Mouse (Mus musculus) kidney, embryonic 15.5 days (tissue): ENCODE measurements around the gene Ppp1cc. TPM values are rescaled to one million over a fixed set of nuclear protein-coding genes. Genes with fewer than 3 reads are reported as not detected.
A peak's percentile ranks its signal among the peaks of the same experiment; 100 is the strongest.
"Not testable (repeated sequence)": the region's sequence is repeated elsewhere in the genome, so short reads cannot be mapped to it uniquely, and the experiment has no call there.

Experiments
- ATAC-seq: fragments of 200-750 bp; cut with Nextera tagmentation; replicated peaks from 2 replicates; pipeline ENCODE4 v1.8.0; 2017; ENCODE audit warnings: moderate TSS enrichment; ENCODE audit not compliant: low FRiP score
- H3K27ac ChIP-seq: fragments of 300-500 bp; sonication (generic); 2 replicates; pipeline ENCODE4 v1.5.1; 2015; ENCODE audit warnings: mild to moderate bottlenecking, inconsistent platforms
- H3K27me3 ChIP-seq: fragments of 300-500 bp; sonication (generic); 2 replicates; pipeline ENCODE4 v1.6.1; 2015; ENCODE audit warnings: inconsistent platforms
- H3K36me3 ChIP-seq: fragments of 300-500 bp; sonication (generic); 2 replicates; pipeline ENCODE4 v1.6.1; 2015; ENCODE audit warnings: inconsistent platforms
- H3K4me1 ChIP-seq: fragments of 300-500 bp; sonication (generic); 2 replicates; pipeline ENCODE4 v1.6.1; 2015; ENCODE audit warnings: inconsistent platforms
- H3K4me2 ChIP-seq: fragments of 300-500 bp; sonication (generic); 2 replicates; pipeline ENCODE4 v1.6.1; 2015; ENCODE audit warnings: moderate library complexity, mild to moderate bottlenecking, inconsistent platforms
- H3K4me3 ChIP-seq: fragments of 300-500 bp; sonication (generic); replicated peaks from 2 replicates; pipeline ENCODE4 v1.5.1; 2015; ENCODE audit warnings: mild to moderate bottlenecking, inconsistent platforms
- H3K9ac ChIP-seq: fragments of 300-500 bp; sonication (generic); 2 replicates; pipeline ENCODE4 v1.6.1; 2015; ENCODE audit warnings: mild to moderate bottlenecking, inconsistent platforms
- H3K9me3 ChIP-seq: fragments of 300-500 bp; sonication (generic); replicated peaks from 2 replicates; pipeline ENCODE4 v1.6.1; 2016; ENCODE audit warnings: inconsistent platforms
- WGBS: fragments of 180-500 bp; shearing (Covaris S2); methylation state at CpG from one replicate; pipeline ENCODE4 v1.1.7; 2015; ENCODE audit warnings: mixed read lengths; 5-methylcytosine and 5-hydroxymethylcytosine counted together
- polyA plus RNA-seq: library from polyadenylated mRNA; unstranded; fragments of >200 nt; fragmentation: Nextera tagmentation; extraction: Ambion mirVana; gene quantifications from 2 replicates; pipeline ENCODE4 v1.2.1, GENCODE M21; 2015

The Ppp1cc gene
- polyA plus RNA-seq, 1 experiment from 2014 or later: 264 TPM

DNA sequence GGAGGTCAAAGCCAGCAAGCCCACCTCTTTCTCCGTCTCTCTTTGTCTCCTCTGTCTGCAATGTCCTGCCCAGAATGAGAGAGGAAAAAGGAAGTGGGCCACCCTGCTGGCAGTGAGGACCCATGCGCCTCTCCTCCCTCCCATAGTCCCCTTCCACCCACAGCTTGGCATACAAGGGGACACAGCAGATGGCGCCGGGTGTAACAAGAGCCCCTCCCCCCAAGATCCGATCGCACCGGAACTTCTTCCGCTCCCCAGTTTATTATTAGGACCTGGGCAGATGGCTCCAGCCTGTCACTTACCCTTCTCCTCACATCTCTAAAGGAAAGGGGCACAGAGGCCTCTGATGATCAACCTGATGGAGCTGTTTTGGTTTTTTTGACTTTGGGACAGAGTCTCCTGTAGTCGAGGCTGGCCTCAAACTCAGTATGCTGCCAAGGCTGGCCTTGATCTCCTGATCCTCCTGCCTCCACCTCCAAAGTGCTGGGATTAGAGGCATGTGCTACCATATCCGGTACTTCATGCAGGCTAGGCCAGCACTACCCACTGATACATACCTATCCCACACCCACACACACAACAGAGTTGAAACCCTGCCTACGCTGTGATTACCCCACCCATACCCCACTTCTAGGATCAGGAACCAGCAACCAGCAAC, 27.6 kb upstream of the Ppp1cc start:
- Histone ChIP-seq H3K27me3 (0 out of 2 replicates have a peak, but pooled peaks cover 3% of the 10 kb centered on the region), H3K36me3 (no peaks in the 10 kb centered on the region), H3K27ac (no peak overlapping the region), H3K4me1 (peaks cover 21% of the 10 kb centered on the region), H3K4me3 (no peak overlapping the region), H3K4me2 (no peak overlapping the region), H3K9ac (no peak overlapping the region), H3K9me3 (no peaks in the 10 kb centered on the region)
- ATAC-seq: no peak
- 80% methylated on average over 11 of the region's 11 CpGs for WGBS

DNA sequence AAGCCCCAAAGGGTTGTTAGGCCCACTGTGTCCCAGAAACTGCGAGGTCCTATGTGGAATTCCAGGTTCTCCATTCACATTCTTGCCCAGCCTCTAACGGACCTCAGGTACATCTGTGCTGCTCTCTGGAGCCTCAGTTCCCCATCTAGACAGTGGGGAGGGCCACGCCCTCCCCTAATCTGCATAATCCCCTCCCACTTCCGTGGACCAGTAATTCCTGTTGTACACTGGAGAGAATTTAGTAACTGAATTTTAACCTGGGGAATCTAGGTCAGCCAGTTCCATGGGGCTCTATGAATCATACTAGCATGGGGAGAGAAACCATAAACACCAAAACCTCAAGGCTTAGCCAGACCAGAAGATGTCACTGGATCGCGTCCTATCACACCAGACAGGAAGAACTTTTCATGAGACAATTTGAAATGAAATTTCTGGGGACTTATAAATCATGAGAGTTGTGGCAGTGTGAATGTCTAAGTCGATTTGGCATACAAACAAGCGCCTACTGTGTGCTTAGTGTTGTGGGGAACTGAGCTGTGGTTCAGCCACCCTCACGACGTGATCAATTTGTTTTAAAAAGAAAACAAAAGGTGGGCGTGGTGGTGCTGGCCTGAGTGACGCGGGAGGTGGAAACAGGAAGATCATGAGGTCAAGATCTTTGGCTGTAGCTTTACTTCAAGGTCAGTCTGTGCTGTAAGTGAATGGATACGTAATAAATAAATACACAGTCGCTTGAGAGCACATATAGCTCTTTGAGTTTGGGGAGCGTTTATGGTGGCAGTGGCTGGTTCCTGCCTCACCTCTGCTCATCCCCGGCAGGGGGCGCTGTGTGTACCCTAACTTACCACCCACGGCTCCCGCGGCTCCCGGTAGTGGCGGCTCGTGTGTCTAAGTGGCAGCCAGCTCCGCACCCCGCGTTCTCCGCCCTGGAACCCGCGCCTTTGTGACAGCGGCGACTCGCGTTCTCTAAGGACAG, 26.7 kb upstream of the Ppp1cc start:
- peak overlapping the region; percentile 47 for H3K4me3 ChIP-seq
- peak overlapping the region; percentile 94 for H3K4me2 ChIP-seq
- H3K36me3 ChIP-seq: no peaks in the 10 kb centered on the region
- 0 out of 2 replicates have a peak, but pooled peaks cover 3% of the 10 kb centered on the region for H3K27me3 ChIP-seq
- peaks cover 21% of the 10 kb centered on the region for H3K4me1 ChIP-seq
- no peak overlapping the region for H3K27ac ChIP-seq
- peak overlapping the region; percentile 52 for H3K9ac ChIP-seq
- H3K9me3 ChIP-seq: no peaks in the 10 kb centered on the region
- 10% methylated on average over 34 of the region's 34 CpGs for WGBS
- no peak for ATAC-seq

DNA sequence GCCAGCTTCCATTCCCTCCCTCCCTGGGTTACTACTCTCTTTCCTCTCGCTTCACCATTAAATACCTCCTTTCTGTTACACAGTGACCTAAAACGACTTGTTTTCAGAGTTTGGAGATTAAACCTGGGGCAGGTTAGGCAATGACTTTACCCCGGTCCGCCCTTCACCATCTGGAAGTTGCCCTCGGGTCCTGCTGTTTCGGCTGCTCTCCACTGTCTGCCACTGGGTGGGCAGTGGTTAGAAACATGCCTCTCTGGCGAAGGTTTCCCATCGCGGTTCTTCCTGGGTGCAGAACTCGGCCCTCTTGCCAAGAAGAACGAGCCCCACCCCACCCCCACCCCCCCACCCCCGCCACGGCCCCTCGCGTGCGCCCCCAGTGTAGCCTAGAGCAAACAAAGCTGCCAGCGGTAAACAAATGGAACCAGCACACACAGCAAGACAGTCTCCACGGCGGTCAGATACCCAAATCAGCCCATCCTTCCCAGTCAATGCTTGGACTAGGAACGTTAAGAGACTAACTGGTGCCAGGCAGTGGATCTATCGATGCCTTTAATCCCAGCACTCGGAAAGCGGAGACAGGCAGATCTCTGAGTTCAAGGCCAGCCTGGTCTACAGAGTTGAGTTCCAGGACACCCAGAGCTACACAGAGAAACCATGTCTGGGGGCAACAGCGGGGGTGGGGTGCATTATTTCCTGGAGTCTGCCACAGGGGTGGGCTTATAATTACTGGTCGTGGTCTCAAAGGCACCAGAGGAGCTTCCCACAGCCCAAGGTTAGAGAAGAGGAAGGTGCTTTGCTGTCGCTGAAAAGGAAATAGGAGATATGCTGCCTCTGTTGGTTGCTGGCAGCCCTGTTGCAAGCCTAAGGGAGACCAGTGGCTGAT, 25.7 kb upstream of the Ppp1cc start:
- no peak overlapping the region for H3K27ac ChIP-seq
- H3K9me3 ChIP-seq: no peaks in the 10 kb centered on the region
- H3K4me3 ChIP-seq: peak overlapping the region; percentile 47
- peaks cover 21% of the 10 kb centered on the region for H3K4me1 ChIP-seq
- WGBS: 25% methylated on average over 26 of the region's 26 CpGs
- peak overlapping the region; percentile 52 for H3K9ac ChIP-seq
- no peak for ATAC-seq
- H3K36me3 ChIP-seq: no peaks in the 10 kb centered on the region
- H3K4me2 ChIP-seq: peak overlapping the region; percentile 94
- H3K27me3 ChIP-seq: 0 out of 2 replicates have a peak, but pooled peaks cover 3% of the 10 kb centered on the region

DNA sequence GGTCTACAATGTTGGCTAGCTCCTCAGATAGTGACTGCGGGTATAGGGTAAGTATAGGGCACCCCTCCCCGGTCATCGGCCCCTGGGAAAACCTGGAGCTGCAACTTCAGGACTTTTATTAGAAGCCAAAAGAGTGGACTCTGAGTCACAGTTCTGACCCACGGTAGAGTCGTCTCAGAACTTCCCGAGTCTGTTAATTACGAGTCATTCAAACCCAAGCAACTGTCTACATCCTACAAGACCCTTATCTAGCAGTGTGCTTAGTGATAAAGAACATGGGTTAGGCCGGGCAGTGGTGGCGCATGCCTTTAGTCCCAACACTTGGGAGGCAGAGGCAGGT, 25.1 kb upstream of the Ppp1cc start:
- ATAC-seq: no peak
- WGBS: 87% methylated on average over 9 of the region's 9 CpGs
- H3K9me3 ChIP-seq: no peaks in the 10 kb centered on the region

DNA sequence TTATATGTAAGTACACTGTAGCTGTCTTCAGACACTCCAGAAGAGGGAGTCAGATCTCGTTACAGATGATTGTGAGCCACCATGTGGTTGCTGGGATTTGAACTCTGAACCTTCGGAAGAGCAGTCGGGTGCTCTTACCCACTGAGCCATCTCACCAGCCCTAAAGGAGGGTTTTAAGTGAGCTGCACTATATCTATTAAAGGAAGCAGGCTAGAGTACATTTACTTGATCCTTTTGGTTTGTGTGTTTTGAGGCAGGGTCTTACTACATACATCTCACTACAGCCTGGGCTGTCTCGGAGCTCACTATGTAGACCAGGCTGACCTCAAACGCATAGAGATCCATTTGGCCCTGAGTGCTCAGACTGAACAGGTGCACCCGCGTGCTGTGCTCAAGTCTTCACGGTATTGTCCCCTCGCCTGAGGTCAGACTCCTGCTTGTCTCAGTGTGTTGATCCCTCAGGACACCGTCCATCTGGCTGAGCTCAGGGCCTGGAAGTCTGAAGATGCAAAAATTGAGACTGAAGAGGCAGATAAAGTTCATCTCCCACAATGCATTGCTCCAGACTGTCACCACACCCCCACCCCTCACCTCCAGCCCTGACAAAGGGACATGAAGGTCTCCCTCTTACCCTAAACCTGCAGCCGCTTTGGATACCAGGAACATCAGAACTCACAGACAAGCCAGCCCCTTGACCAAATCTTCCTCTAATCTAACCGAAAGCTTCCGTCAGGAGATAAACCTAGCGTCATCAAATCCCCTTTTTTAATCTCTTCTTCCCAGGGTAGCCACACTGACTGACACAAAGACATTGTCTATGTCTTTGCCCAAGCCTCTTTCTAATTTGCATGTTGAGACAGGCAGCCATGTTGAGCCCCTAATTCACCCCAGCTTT, 23.4 kb upstream of the Ppp1cc start:
- ATAC-seq: no peak
- no peak overlapping the region for H3K9ac ChIP-seq
- no peak overlapping the region for H3K4me2 ChIP-seq
- no peaks in the 10 kb centered on the region for H3K9me3 ChIP-seq
- H3K27ac ChIP-seq: no peak overlapping the region
- peaks cover 17% of the 10 kb centered on the region for H3K4me1 ChIP-seq
- H3K36me3 ChIP-seq: no peaks in the 10 kb centered on the region
- 0 out of 2 replicates have a peak, but pooled peaks cover 3% of the 10 kb centered on the region for H3K27me3 ChIP-seq
- no peak overlapping the region for H3K4me3 ChIP-seq
- WGBS: 91% methylated on average over 14 of the region's 14 CpGs

More for the DNA sequence above, 25.1 kb upstream of the Ppp1cc start:
- H3K27me3 ChIP-seq: 0 out of 2 replicates have a peak, but pooled peaks cover 3% of the 10 kb centered on the region
- peaks cover 21% of the 10 kb centered on the region for H3K4me1 ChIP-seq
- no peaks in the 10 kb centered on the region for H3K36me3 ChIP-seq
- no peak overlapping the region for H3K4me2 ChIP-seq
- H3K4me3 ChIP-seq: no peak overlapping the region
- no peak overlapping the region for H3K9ac ChIP-seq
- no peak overlapping the region for H3K27ac ChIP-seq

DNA sequence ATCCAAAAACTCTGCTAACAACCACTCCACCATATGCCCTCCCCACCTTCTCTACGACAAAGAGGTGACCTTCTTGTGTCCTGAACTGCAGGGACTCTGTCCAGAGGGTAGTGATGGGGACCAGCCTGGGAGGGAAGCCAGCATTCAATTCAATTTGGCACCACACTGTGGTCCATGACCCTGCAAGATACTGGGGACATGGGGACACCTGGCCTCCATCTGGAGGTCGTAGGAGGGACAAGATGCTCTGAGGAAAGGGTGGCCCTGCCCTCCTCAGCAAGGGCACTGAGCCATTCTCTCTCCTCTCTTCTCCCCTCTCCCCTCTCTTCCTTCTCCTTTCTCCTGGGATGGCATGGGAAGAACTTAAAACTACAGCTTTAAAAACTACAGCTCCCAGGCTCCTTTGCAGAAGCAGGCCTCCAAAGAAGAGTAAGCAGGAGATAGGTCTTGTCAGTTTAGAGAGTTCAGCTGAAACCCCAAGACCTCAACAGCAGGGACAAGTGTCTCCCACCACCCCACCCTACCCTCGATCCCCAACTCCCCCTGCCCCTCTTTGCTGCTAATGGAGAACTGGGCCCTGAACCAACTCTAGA, 22.7 kb upstream of the Ppp1cc start:
- H3K4me2 ChIP-seq: no peak overlapping the region
- no peak overlapping the region for H3K4me3 ChIP-seq
- WGBS: 77% methylated on average over 3 of the region's 3 CpGs
- H3K9ac ChIP-seq: no peak overlapping the region
- H3K36me3 ChIP-seq: no peaks in the 10 kb centered on the region
- H3K9me3 ChIP-seq: no peaks in the 10 kb centered on the region
- H3K27ac ChIP-seq: no peak overlapping the region
- H3K27me3 ChIP-seq: 0 out of 2 replicates have a peak, but pooled peaks cover 3% of the 10 kb centered on the region
- H3K4me1 ChIP-seq: peaks cover 17% of the 10 kb centered on the region
- ATAC-seq: no peak

DNA sequence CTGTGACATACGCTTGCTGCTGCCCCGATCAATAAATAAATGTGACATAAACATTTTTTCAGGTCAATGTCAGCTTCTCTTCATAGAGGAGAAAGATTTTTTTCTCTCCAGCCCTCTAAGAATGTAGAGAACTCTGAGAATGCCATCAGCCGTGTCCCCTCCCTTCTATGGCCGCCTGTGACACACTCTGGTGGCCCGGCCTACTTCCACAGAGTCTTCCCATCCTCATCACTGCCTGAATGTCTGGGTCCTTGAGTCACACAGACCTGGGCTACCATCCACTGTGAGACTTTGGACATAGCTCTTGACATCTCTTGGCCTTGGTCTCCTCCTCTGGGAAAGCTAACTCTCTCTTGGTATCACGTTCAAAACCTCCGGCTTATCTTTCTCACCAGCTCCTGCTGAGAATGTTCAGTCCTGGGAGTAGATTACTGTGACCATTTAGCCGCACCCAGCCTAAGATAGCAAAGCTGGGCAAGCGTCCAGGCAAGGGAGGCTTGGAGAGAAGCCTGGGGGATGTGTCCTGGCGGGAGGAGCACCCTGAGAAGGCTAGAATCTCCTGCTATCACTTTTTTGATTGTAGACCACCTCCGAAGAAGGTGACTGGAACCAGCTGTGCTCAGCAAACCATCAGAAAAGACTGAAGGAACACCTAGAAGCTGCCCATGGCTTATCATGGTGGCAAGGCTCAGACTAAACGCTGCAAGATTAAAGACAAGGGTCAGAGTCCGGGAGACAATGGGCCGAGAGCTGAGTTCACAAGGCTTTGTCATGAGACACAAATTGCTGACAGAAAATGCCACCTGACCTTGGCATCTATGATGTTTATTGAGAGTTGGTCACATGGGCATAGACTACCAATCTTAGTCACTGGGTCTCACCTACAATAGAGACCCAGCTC, 21.3 kb upstream of the Ppp1cc start:
- 66% methylated on average over 14 of the region's 14 CpGs for WGBS
- Histone ChIP-seq H3K4me1 (peaks cover 9% of the 10 kb centered on the region), H3K9me3 (no peaks in the 10 kb centered on the region), H3K36me3 (no peaks in the 10 kb centered on the region), H3K4me3 (no peak overlapping the region), H3K4me2 (no peak overlapping the region), H3K9ac (no peak overlapping the region), H3K27me3 (0 out of 2 replicates have a peak, but pooled peaks cover 3% of the 10 kb centered on the region), H3K27ac (no peak overlapping the region)
- ATAC-seq: no peak

DNA sequence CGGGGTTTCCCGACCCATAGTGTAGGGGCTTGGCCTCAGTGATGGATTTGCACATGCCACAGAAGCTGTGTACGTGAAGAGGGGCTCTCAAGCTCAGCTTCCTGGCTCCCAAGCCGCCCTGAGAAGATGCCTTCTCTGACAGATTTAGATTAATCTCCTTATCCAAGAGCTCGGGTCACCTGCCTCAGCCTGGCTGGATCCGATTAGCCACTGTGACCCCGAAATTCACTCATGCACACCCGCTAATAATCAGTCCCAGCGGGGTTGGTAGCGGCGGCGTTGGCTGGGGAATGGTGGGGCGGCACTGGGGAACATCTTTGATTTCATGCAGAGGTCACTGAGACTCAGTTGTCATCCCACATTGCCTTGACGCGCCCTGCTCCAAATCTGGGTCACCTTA, 19.2 kb upstream of the Ppp1cc start:
- WGBS: 74% methylated on average over 15 of the region's 15 CpGs
- no peak overlapping the region for H3K27ac ChIP-seq
- H3K4me1 ChIP-seq: no peaks in the 10 kb centered on the region
- H3K4me2 ChIP-seq: no peak overlapping the region
- H3K36me3 ChIP-seq: no peaks in the 10 kb centered on the region
- H3K27me3 ChIP-seq: no peaks in the 10 kb centered on the region
- no peak for ATAC-seq
- H3K9me3 ChIP-seq: no peaks in the 10 kb centered on the region
- no peak overlapping the region for H3K4me3 ChIP-seq
- no peak overlapping the region for H3K9ac ChIP-seq

DNA sequence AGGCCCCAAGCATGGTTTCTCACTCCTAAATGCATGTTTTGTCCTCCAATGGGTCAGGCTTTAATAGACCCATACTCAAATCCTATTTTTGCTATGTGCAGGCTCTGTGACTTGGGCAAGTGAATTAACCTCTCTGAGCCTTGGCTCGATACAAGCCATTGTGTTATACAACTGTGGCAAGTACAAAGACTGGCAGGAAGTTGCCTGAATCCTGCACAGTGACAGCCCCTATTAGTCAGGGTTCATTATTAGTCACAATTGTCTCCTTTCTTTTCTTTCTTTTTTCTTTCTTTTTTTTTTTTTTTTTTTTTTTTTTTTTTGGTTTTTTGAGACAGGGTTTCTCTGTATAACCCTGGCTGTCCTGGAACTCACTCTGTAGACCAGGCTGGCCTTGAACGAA, 18.3 kb upstream of the Ppp1cc start:
- not testable (repeated sequence) for H3K36me3 ChIP-seq, H3K27me3 ChIP-seq, H3K9ac ChIP-seq, ATAC-seq, H3K4me1 ChIP-seq, H3K27ac ChIP-seq, H3K4me2 ChIP-seq, H3K4me3 ChIP-seq, H3K9me3 ChIP-seq
- 79% methylated on average over 2 of the region's 2 CpGs for WGBS

DNA sequence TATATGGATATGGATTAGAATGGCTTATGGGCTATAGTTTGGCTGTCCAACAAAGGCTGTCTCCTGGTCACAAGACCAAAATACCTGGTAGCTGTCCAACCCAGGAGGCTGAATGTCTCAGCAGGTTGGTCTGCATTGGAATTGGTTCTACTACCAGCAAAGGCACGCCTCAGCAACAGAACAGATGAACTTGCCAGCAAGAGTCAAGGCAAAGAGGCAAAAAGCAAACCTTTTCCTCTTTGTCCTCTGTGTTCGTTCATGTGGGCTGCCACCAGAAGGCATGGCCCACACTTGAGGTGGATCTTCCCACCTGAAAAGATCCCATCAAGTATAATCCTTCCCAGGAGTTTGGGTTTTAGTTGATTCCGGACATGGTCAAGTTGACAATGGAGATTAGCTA, 17.4 kb upstream of the Ppp1cc start, which contains the start of gene Ccdc63:
TSS of gene Ccdc63 (minus strand) at position 101 of the 400 bp plus-strand sequence.
- H3K4me1 ChIP-seq: peaks cover 6% of the 10 kb centered on the region; the same call in 1 of the 2 replicates
- no peaks in the 10 kb centered on the region for H3K9me3 ChIP-seq
- H3K36me3 ChIP-seq: no peaks in the 10 kb centered on the region
- H3K9ac ChIP-seq: no peak within 1 kb of the TSS
- H3K27me3 ChIP-seq: no peaks in the 10 kb centered on the region
- no peak within 1 kb of the TSS for H3K4me2 ChIP-seq
- 90% methylated on average over 3 of the region's 3 CpGs for WGBS
- H3K27ac ChIP-seq: no peak within 1 kb of the TSS
- H3K4me3 ChIP-seq: no peak within 1 kb of the TSS
- no peak for ATAC-seq
